Mouse (Mus musculus): ENCODE data around the gene Pwwp2a.

DNA sequence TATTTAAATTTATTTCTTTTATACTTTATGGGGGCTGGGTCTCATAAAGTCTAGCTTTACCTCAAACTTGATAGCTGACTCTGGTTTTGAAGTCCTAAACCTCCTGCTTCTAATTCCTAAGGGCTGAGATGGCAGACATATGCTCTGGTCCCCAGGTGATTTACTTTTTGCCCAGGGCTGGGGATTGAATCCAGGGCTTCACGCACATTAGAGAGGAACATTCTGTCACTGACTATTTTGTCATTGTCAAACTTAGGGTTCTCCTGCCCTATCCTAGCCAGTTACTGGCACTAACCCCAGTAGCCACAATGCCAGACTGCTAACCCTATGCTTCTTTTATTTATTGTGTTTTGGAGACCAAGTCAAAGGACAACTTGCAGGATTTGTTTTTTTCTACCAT, 7.1 kb downstream of the Pwwp2a start:
- TF ChIP-seq CTCF (IDR thresholded peaks at IDR 0.05 in 2 of 3, conservative IDR thresholded peaks at IDR 0.05 in 1 of 3; ENCODE audit: control insufficient read depth in 1 of 3, insufficient read depth in 1 of 3, low read depth in 2 of 3, low read length in 3 of 3, poor library complexity in 1 of 3, severe bottlenecking in 1 of 3), result no peak
- no peak for TF ChIP-seq POLR2A (IDR thresholded peaks at IDR 0.05; ENCODE audit: control insufficient read depth in 1 of 2, insufficient read depth in 1 of 2, low read depth in 1 of 2, low read length in 2 of 2, poor library complexity in 1 of 2)
- TF ChIP-seq MAZ (IDR thresholded peaks at IDR 0.05; ENCODE audit: low read depth, low read length), result no peak
- TF ChIP-seq HCFC1 (IDR thresholded peaks at IDR 0.05; ENCODE audit: low read depth, low read length), result no peak
- TF ChIP-seq GABPA (IDR thresholded peaks at IDR 0.05; ENCODE audit: low read depth, low read length), result no peak
